Mouse (Mus musculus) forebrain, embryonic 14.5 days (tissue): ENCODE data around the gene Dapk2. TPM values are rescaled to one million over a fixed set of nuclear protein-coding genes. Genes with fewer than 3 reads are reported as not detected.

ENCODE experiments used
- ATAC-seq: fragments of 200-750 bp; cut with Nextera tagmentation; 2 replicates; pipeline ENCODE4 v1.8.0; 2017; ENCODE audit warnings: mild to moderate bottlenecking, moderate library complexity
- DNase-seq: peaks from one replicate; pipeline ENCODE4 v3.0.0-alpha.2; 2015; ENCODE audit warnings: low spot score
- H3K27ac ChIP-seq: fragments of 300-500 bp; sonication (generic); 2 replicates; pipeline ENCODE4 v1.5.1; 2014; ENCODE audit warnings: low read depth, mild to moderate bottlenecking, control low read depth, low read length, moderate library complexity
- H3K27me3 ChIP-seq: fragments of 300-500 bp; sonication (generic); replicated peaks from 2 replicates; pipeline ENCODE4 v1.6.1; 2014; ENCODE audit warnings: low read length, control low read depth, mixed read lengths; ENCODE audit not compliant: control insufficient read depth, insufficient read depth
- H3K36me3 ChIP-seq: fragments of 300-500 bp; sonication (generic); 2 replicates; pipeline ENCODE4 v1.6.1; 2014; ENCODE audit warnings: low read length, control low read depth; ENCODE audit not compliant: control insufficient read depth, insufficient read depth
- H3K4me1 ChIP-seq: fragments of 300-500 bp; sonication (generic); 2 replicates; pipeline ENCODE4 v1.6.1; 2014; ENCODE audit warnings: antibody characterized with exemption, low read length, control low read depth; ENCODE audit not compliant: control insufficient read depth, insufficient read depth
- H3K4me2 ChIP-seq: fragments of 300-500 bp; sonication (generic); 2 replicates; pipeline ENCODE4 v1.6.1; 2014; ENCODE audit warnings: mild to moderate bottlenecking, control low read depth, low read length
- H3K4me3 ChIP-seq: fragments of 300-500 bp; sonication (generic); 2 replicates; pipeline ENCODE4 v1.5.1; 2014; ENCODE audit warnings: low read depth, low read length, control low read depth
- H3K9ac ChIP-seq: fragments of 300-500 bp; sonication (generic); 2 replicates; pipeline ENCODE4 v1.6.1; 2014; ENCODE audit warnings: mild to moderate bottlenecking, low read length, control low read depth, moderate library complexity
- H3K9me3 ChIP-seq: fragments of 300-500 bp; sonication (generic); replicated peaks from 2 replicates; pipeline ENCODE4 v1.6.1; 2016; ENCODE audit warnings: low read length, control low read depth, mixed read lengths; ENCODE audit not compliant: control insufficient read depth
- WGBS: fragments of 180-500 bp; shearing (Covaris S2); extraction: QIAGEN DNeasy Blood & Tissue Kit; methylation state at CpG from one replicate; pipeline ENCODE4 v1.1.7; 2014; 5-methylcytosine and 5-hydroxymethylcytosine counted together
- polyA plus RNA-seq: library from polyadenylated mRNA; unstranded; fragments of >200 nt; fragmentation: Nextera tagmentation; extraction: Ambion mirVana; gene quantifications from 2 replicates; pipeline ENCODE4 v1.2.1, GENCODE M21; 2014

The Dapk2 gene
- polyA plus RNA-seq, 1 experiment from 2014 or later: 2.3 TPM

DNA sequence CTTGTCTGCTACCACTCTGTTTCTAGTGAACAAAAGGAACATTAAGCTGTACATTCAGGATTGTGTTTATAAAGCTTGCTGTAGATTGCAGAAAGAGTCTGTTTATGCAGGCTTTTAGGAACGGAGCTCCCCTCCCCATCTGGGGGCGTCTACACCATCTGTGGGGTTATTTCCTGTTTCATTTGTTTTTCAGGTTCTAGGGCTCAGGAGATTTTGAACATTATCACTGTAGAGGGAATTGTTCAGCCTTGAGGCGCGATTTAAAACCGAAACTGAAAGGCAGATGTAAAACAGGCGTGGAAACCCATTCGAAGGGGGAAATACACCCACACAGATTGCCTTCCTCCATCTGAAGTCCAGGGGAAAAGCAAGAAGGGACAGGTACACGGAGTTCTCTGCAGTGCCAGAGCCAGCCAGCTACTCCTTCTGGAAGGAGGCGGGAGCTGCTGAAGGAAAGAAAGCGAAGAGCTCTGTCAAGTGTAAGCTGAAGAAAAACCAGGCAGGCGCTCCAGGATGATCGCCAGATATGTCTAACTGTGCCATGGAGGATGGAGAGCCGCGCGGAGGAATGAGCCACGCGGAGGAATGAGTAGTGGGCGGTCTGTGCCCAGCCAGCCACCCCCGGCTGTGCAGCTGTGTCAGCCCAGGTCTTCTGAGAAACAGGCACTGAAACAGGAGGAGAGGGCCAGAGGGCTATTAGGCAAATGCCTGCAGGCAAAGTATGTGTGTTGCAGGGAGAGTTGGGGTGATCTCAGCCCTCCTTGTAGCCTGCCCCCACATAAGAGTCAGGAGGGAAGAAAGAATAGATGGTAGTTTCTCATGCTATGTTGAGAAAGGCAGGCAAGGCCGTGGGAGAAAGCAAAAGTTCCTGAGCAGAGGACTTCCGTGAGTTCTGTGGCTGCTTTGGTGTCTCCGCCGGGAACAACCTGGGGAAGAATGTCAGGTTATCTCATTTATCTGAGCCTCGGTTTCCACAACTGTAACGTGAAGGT is 147.4 kb downstream of the Dapk2 start:
- H3K27me3 ChIP-seq: no peaks in the 10 kb centered on the region
- peak overlapping the region; percentile 54 for H3K27ac ChIP-seq
- no peaks in the 10 kb centered on the region for H3K9me3 ChIP-seq
- DNase-seq (peak; percentile 56), ATAC-seq (peak; percentile 50; the same call in 1 of the 2 replicates)
- no peaks in the 10 kb centered on the region for H3K36me3 ChIP-seq
- peaks cover 7% of the 10 kb centered on the region; the same call in 1 of the 2 replicates for H3K4me1 ChIP-seq
- WGBS: 51% methylated on average over 25 of the region's 25 CpGs
- peak overlapping the region; percentile 2; the same call in 1 of the 2 replicates for H3K4me3 ChIP-seq
- peak overlapping the region; percentile 35; the same call in 1 of the 2 replicates for H3K9ac ChIP-seq
- peak overlapping the region; percentile 39 for H3K4me2 ChIP-seq

DNA sequence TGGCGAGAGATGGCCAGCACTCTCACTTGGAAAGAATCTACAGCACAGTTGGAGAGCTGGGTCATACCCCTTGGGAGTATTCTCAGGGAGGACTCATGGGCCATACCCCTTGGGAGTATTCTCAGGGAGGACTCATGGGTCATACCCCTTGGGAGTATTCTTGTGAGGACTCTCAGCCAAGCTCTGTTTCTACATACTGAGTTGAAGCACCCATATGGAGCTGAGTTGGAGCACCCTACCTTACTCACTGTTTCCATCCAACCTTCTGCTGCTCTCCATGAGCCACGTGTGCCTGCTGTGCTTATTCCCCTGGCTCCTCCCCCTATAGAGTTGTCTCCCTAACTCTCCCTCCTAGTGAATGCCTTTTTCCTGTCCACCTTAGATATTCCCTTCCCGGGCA is 148.4 kb downstream of the Dapk2 start:
- peaks cover 7% of the 10 kb centered on the region; the same call in 1 of the 2 replicates for H3K4me1 ChIP-seq
- no peaks in the 10 kb centered on the region for H3K27me3 ChIP-seq
- H3K27ac ChIP-seq: no peak overlapping the region
- no peak overlapping the region for H3K4me3 ChIP-seq
- no peak overlapping the region for H3K9ac ChIP-seq
- WGBS: 74% methylated on average over 3 of the region's 3 CpGs
- ATAC-seq (no peak), DNase-seq (no peak)
- H3K4me2 ChIP-seq: no peak overlapping the region
- H3K36me3 ChIP-seq: no peaks in the 10 kb centered on the region
- no peaks in the 10 kb centered on the region for H3K9me3 ChIP-seq

DNA sequence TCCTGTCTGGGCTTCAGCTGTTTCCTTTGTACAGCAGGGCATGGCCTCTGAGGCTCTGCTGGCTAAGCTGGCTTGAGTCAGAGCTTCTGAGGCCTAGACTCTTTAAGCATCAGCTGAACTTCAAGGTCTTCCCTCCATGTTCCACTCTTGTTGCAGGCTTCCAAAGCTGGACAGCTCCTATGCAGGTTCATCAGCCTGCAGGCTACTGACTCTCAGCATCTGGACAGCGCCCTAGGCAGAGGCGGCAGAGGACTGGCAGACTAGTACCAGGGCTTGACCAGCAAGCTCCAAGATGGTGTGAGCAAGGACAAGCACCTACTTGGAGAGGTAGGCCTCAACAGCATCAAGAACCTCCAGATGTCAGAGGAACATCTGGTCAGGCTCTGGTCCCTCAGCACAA is 149.3 kb downstream of the Dapk2 start:
- Histone ChIP-seq H3K27ac (no peak overlapping the region), H3K9me3 (no peaks in the 10 kb centered on the region), H3K9ac (no peak overlapping the region), H3K4me1 (peaks cover 7% of the 10 kb centered on the region; the same call in 1 of the 2 replicates), H3K36me3 (no peaks in the 10 kb centered on the region), H3K4me3 (no peak overlapping the region), H3K27me3 (no peaks in the 10 kb centered on the region), H3K4me2 (no peak overlapping the region)
- ATAC-seq: no peak
- DNase-seq: no peak
- 63% methylated on average over 2 of the region's 2 CpGs for WGBS

DNA sequence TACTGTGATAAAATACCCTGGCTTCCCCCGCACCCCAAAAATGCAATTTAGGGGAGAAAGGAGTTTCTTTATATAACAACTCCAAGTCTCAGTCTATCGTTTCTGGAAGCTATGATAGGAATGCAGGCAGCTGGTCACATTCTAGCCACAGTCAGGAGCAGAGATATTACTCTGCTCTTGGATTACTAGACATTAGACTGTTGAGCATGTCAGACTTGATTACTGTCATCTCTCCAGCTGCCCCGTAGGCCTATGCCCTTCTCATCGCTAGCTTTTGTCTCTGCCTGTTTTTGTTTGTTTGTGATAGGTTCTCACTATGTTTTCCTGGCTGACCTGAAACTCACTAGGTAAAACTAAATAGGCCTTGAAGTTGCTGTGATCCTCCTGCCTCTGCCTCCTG is 150.7 kb downstream of the Dapk2 start:
- 93% methylated on average over 4 of the region's 4 CpGs for WGBS
- DNase-seq (no peak), ATAC-seq (no peak)
- peaks cover 7% of the 10 kb centered on the region; the same call in 1 of the 2 replicates for H3K4me1 ChIP-seq
- H3K36me3 ChIP-seq: no peaks in the 10 kb centered on the region
- no peak overlapping the region for H3K9ac ChIP-seq
- no peak overlapping the region for H3K4me2 ChIP-seq
- H3K27me3 ChIP-seq: no peaks in the 10 kb centered on the region
- no peak overlapping the region for H3K27ac ChIP-seq
- no peak overlapping the region for H3K4me3 ChIP-seq
- no peaks in the 10 kb centered on the region for H3K9me3 ChIP-seq

- 52% methylated on average over 3 of the region's 3 CpGs for WGBS
- Histone ChIP-seq H3K27ac (no peak overlapping the region), H3K9me3 (no peaks in the 10 kb centered on the region), H3K4me1 (no peaks in the 10 kb centered on the region), H3K9ac (no peak overlapping the region), H3K36me3 (no peaks in the 10 kb centered on the region), H3K27me3 (no peaks in the 10 kb centered on the region), H3K4me2 (no peak overlapping the region), H3K4me3 (no peak overlapping the region)
- DNase-seq (no peak), ATAC-seq (no peak)
Measured at GRCm38 (mm10) chr9:66311458-66311857, 153.4 kb downstream of the Dapk2 start.

DNA sequence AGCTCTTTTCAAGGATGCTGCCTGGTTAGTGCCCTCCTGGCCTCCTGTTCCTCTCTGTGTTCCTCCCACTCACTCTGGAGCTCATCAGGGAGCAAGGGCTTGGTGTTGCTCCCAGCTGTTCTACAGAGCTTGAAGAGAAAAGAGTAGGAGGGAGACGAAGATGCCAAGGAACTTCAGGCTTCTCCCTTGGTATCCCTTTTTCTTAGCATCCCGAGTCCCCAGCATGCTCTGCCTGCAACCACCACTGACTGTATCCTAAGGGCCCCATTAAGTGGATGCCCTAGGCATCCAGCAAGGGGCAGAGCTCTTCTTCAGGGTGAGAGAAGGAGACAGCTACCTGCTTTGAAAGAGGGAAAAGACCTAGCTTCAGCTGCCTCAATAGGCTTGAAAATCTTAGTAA is 158.6 kb downstream of the Dapk2 start:
- ATAC-seq (no peak), DNase-seq (no peak)
- Histone ChIP-seq H3K4me2 (no peak overlapping the region), H3K27ac (no peak overlapping the region), H3K36me3 (no peaks in the 10 kb centered on the region), H3K9ac (no peak overlapping the region), H3K4me3 (no peak overlapping the region), H3K4me1 (no peaks in the 10 kb centered on the region), H3K27me3 (no peaks in the 10 kb centered on the region), H3K9me3 (no peaks in the 10 kb centered on the region)
- WGBS: 86% methylated on average over 2 of the region's 2 CpGs

Other genes with a start within 250 kb of the Dapk2 start
- gene Trip4, start 249.4 kb upstream of the Dapk2 start, polyA plus RNA-seq: 25.5 and 29.4 TPM in 2 replicates
- gene Csnk1g1, start 249.3 kb upstream of the Dapk2 start, polyA plus RNA-seq: 21.1 and 24.2 TPM in 2 replicates
- 401 and 454 TPM in 2 replicates for gene Ppib, start 98.0 kb upstream of the Dapk2 start, polyA plus RNA-seq
- 3.6 and 4.8 TPM in 2 replicates for gene Snx22, start 88.5 kb upstream of the Dapk2 start, polyA plus RNA-seq
- gene Snx1, start 31.6 kb upstream of the Dapk2 start, polyA plus RNA-seq: 111 and 120 TPM in 2 replicates
- 79.8 and 81.2 TPM in 2 replicates for gene Ciao2a, start 31.6 kb upstream of the Dapk2 start, polyA plus RNA-seq
- 31.9 and 44.3 TPM in 2 replicates for gene Herc1, start 192.2 kb downstream of the Dapk2 start, polyA plus RNA-seq